Mouse (Mus musculus): ENCODE data around the gene Fam186a.
"Not testable (repeated sequence)": the region's sequence is repeated elsewhere in the genome, so short reads cannot be mapped to it uniquely, and the experiment has no call there.

Fam186a gene

DNA sequence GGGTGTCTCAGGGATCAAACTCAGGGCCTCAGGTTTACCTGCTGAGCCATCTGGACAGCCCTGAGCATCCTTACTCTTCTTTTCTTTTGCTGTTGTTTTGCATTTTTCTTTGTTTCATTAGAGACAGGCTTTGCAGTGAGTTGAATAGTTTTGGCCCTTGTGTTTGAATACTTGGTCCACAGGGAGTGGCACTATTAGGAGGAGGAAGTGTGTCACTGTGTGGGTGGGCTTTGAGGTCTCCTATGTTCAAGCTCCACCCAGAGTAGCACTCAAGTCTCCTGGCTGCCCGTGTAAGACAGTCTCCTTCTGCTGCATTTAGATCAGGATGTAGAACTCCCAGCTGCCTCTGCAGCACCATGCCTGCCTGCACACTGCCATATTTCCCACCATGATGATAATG is 32.4 kb downstream of the Fam186a start:
- peak; percentile 55 for DNase-seq (ENCODE audit: low read depth, low spot score)

DNA sequence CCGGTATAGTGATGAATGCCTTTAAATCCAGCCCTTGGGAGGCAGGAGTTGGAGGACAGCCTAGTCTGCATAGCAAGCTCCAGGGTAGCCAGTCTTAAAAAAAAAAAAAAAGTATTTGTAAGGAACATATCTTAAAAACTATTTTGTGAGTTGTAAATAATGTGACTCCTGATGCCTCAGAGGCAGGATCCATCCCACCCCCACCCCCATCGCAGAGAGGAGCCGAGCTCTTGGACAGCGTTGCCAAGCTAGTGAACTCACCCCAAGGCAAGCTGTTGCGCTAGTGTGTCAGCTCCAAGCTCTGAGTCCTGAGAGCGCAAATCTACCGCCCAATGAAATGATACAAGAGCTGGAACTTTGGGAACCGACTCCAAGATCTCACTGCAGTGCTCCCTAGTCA is 35.6 kb downstream of the Fam186a start:
- peak; percentile 40 for DNase-seq (ENCODE audit: low read depth, low spot score)

DNA sequence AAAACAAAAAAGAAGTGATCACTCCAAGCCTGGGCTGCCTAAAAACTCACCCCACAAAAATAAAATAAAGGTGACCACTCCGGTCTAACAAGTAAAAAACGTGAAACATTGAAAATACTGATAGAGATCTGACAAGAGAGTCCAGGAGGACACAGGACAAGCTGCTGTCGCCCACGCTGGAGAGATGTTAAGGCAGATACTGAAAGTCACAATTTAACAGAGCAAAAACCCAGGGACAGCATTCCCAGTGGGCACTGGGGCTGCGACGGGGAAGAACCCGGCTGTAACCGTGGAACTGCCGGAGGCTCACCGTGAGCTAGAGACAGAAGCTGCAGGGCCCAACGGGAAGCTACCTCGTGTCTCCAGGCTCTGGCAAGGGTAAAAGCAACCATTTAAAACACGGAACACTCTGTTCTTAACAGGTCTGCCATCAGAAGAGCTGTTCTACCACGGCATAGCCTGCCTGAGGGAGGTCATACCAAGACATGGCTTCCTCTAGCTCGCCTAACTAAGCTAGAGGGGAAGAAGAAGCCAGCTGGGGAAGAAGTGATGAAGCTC is 47.2 kb downstream of the Fam186a start:
- no peak for DNase-seq (ENCODE audit: low read depth, low spot score)

DNA sequence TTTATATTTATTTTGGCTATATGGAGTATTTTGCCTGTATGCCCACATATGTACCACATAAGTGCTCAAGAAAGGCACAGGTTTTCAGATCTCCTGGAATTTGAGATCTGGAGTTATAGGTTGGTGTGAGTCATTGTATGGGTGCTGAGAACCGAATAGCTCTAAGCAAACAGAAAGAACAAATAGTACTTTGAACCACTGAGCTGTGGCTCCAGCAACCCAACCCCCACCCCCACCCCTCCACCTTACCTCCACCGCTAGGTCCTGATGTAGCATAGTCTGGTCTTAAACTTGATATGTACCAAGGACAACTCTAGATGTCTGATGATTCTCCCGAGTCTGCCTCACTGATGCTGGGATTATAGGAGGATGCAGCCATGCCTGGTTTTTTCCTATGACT is 49.6 kb downstream of the Fam186a start:
- DNase-seq (ENCODE audit: low read depth, low spot score) = no peak

DNA sequence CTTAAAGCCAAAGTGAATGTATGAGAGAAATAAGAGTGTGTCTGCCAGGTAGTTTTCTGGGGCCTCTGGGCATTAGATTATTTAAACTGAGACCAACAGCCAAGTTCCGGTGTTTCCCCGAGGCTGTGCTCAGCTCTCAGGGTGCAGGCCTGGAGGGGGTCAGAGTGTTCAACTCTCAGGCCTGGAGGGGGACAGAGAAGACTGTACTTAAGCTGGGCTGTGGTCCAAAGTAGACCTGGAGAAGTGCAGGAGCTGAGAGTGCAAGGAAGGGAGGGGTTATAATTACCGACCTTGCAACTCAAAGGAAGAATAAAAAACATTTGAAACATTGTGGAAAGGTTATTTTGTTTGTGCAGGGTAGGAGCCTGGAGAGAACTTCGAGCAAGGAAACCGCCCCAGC is 52.2 kb downstream of the Fam186a start:
- no peak for DNase-seq (ENCODE audit: low read depth, low spot score)

DNA sequence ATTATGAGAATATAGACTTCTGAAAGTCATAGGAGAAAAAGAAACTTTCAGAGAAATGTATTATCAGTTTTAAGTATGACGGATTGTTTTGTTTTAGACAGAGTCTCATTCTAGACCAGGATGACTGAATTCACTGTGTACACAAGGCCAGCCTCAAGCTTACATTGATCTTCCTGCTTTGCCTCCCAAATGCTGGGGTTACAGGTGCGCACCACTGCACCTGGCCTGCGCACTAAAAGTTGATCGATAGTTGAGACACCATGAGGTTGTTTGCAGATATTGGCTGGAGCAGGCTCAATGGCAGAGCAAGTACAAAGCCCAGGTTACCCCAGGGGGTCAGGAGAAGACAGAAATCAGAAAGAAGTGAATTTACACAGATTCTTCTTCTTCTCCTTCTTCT is 55.1 kb downstream of the Fam186a start:
- DNase-seq (ENCODE audit: low read depth, low spot score) = no peak

DNA sequence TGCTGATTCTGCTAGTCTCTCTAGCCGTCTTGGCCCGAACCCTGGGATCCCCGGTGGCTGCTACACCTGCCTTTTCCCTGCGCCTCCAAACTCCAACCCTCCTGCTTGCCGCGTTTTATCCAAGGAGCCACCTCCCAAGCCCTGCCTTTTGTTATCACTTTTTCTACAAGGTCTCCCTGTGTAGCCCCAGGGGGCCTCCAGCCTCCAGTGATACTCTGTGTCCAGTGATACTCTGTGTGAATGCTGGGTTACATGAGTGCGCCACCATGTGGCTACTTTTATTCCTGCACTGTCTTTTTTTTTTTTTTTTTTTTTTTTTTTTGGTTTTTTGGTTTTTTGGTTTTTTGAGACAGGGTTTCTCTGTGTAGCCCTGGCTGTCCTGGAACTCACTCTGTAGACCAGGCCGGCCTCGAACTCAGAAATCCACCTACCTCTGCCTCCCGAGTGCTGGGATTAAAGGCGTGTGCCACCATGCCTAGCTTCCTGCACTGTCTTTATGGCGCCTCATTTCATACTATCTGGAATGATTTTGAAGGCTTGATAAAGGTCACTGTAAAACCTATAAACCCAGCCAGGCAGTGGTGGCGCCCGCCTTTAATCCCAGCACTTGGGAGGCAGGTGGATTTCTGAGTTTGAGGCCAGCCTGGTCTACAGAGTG is 57.4 kb downstream of the Fam186a start:
- peak; percentile 93 for DNase-seq (ENCODE audit: low read depth, low spot score)

DNA sequence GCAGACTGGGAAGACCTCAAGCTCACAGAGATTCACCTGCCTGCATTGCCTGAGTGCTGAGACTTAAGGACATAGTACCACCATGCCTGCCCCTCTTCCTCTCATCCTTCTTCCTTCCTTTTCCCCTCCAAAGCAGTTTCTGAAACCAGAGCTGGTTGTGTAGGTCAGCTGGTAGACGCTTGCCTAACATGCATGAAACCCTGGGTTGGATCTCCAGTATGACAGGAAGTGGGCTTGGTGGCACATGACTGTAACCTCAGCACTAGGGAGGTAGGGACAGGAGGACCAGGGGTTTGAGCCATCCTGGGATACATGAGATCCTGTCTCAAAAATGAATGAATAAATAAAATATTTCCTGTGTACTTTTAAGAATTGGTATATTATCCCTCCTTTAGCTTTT is 59.3 kb downstream of the Fam186a start:
- no peak for DNase-seq (ENCODE audit: low read depth, low spot score)

DNA sequence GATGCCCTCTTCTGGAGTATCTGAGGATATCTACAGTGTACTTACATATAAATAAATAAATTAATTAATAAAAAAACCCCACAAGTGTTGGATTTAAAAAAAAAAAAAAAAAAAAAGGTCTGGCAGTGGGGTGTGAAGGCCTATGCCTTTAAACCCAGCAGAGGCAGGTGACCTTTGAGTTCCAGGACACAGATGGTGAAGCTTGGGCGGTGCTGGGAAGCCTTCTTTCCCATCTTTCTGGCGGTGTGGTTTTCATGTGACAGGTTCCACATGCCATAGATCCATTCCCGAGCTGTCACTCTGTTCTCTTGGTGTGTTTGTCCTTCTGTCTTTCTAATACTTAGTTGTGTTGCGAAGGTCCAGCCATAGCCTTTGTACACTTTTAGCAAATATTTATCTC is 59.8 kb downstream of the Fam186a start:
- no peak for DNase-seq (ENCODE audit: low read depth, low spot score)

DNA sequence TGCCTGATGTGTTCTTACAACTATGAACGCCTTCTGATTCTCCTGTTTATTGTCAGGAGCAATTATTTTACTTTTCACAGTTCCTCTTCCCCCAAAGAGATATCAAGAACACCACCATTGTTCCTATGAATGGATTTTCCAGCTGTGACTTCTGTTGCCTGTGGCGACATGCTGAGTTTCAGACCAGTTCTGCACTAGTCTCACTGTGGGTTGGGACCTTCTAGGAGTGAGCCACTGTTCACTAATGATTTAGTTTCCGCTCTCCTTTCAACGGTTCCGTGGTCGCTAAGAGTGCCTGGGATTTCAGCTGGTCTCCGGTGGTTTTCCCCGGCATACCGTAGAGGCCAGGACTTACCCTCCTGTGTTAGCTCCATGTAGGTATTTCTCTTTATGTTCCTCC is 62.0 kb downstream of the Fam186a start:
- no peak for DNase-seq (ENCODE audit: low read depth, low spot score)

DNA sequence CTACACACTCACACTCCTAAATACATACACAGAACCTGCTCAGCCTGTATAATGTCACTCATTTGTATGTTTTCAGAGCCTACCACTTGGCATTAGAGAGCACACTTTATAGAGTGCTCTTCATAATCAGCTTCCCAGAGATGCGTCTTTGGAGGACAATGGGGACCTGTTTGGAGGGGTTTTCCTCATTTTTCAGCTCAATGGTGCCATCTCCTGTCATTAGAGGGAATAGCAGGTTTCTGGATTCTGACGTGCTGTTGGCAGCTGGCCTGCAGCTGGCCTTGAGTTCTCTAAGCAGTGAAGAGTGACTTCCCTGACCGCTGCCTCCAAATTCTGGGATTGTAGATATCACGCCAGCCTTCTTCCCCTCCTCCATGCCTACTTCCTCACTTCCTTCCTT is 62.5 kb downstream of the Fam186a start:
- peak; percentile 86 for DNase-seq (ENCODE audit: low read depth, low spot score)

DNA sequence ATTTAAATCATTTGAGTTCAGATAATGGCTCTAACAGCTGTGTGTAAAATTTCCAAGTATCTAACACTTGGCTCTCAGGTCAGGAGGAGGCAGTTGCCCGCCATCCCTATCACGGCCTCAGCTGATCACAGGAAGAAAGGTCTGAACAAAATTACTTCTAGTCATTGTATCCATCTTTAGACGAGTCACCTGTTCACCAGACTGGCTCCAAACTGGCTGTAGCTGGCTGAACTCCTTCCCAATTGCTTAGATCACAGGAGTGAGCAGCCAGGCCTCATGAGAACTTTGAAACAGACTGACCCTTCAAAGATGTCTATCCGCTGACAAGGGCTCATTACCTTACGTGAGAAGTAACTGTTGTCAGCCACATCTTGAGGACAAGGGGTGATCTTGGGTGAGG is 63.6 kb downstream of the Fam186a start:
- DNase-seq (ENCODE audit: low read depth, low spot score) = no peak

DNA sequence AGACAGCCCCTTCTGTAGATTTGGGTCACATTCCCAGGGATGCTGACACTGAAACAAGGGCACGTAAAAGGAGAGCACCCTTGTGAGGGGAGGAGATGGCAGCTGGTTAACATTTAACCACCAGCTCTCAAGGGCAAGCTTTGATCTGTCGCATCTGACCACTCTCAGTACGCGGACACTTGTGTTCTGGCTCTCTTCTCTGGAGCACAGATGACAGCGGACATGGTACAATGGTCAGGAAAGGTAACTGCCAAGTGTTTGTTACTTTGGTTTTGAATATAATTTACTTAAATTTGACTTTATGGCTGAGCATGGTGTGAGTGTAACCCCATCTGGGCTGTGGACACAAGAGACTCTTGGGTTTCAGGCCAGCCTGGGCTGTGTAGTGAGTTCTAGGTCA is 64.1 kb downstream of the Fam186a start:
- no peak for DNase-seq (ENCODE audit: low read depth, low spot score)

DNA sequence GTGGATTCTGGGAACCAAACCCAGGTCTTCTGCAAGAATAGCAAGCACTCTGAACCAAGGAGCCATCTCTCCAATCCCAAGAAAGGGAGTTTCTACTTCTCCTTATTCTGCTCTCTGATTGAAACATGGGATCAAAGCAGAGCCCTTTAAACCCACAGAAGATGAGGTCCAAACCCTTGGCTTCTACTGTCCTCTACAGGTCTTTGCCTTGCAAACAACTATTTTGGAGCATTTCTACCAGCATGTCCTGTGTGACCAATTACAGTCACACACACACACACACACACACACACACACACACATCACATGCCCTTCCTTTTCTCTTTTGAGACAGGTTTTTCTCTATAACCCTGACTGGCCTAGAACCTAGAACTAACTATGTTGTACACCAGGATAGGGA is 70.2 kb downstream of the Fam186a start:
- DNase-seq (ENCODE audit: low read depth, low spot score) = no peak

DNA sequence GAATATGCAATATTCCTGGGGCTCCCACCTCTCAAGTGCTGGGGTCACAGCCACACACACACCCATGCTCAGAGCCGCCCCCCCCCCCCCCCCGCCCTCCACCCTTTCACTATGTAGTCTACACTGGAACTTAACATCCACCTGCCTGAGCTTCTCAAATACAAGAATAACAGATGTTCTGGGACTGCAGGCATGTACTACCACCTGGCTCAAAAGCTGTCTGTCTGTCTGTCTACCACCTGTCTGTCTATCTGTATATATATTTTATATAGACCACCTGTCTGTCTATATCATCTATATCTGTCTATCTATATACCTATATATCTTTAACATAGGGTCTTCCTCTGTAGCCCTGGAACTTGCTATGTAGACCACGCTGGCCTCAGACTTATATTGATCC is 75.5 kb downstream of the Fam186a start:
- no peak for DNase-seq (ENCODE audit: low read depth, low spot score)

DNA sequence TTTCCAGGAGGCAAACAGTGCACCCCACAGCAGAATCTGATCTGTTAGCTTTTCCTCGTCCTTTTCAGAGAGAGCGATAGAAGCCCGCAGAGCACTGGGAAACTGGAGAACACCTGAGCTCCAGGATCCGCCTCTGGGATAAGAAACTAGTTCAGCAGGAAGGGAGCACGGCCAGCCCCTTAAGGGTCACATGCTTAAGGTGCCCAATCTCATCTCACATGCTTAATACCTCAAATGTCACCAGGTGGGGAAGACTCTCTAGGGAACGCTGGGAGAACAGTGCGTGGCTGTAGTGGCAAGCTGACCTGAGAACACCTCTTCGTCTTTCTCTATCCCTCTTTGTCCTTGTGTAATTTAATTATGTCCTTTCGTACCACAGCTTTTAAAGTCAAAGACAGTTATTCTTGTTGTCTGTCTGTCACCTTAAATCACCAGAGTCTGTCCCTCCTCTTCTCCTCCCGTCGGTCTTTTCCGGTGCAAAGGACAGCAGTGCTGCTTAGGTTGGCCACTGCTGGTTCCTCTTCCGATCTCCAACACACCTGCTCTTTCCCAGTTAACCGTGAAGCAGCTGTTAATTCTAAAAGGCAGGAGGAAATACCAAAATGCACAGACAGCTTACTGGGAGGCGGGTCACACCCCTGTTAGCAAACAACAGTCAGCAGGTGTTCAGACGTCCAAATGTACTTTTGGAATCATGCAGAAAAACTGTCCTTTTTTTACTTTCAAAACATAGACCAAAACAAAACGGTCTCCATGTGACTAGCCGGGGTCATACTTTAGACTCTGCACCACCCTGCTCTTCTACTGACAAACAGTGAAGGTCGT is 76.2 kb downstream of the Fam186a start:
- DNase-seq (ENCODE audit: low read depth, low spot score) = peak; percentile 47

DNA sequence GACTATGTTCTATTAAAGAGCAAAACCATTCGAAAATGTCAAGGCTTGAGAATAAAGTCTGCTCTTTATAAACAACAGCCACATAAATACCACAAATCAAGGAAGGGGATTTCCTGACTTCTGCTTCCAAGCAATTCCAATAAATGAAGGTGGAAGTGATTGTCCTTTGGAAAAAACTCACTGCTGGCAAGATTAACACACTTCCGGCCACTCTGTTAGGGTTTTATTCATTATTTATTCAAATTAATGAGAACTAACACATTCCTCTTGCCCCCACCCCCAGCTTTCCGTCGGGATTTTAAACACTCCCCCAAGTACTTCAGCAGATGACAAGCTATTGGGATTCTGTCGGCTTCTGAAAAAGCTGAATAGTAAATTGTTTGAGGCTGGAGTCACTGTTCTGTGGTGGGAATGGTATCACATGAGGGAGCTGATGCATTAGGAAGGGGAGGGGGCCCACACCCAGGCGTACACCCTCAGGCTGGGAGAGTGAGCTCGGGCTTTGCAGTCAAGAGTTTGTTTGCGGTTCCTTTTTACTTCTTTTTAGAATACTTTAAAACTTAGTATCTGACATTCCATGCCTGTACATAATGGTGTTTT is 77.5 kb downstream of the Fam186a start:
- no peak for DNase-seq (ENCODE audit: low read depth, low spot score)

DNA sequence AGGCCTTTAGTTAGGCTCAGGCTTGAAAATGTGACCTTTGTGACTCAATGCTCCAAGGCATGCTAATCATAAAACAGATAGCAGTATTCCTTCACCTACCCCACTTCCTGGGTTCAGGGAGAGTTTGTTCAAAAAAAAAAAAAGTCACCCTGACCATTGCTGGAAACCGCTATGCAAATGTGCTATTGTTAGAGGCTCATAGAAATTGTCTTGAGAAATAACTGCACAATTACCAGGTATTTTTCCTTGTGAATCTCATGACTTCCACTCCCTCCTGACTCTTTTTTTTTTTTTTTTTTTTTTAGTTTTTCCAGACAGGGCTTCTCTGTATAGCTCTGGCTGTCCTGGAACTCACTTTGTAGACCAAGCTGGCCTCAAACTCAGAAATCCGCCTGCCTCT is 79.7 kb downstream of the Fam186a start:
- not testable (repeated sequence) for DNase-seq (ENCODE audit: low read depth, low spot score)

DNA sequence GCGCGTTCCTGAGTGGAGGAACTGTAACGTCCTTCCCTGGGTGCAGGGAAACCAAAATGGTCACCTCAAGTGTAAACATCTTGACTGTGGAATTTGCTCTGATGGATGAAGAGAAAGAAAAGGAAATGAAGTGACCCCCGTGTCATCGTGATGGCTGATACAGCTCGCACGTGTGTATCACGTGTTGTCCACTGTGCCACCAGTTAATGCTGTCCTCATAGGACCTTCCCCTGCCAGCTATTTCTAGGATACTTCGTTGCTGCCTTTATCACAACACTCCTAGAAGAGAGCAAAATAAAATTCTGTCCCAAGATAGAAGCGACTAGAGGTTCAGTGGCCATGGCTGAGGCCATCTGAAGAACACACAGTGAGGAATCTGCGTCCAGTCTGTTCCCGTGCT is 82.8 kb downstream of the Fam186a start:
- no peak for DNase-seq (ENCODE audit: low read depth, low spot score)

DNA sequence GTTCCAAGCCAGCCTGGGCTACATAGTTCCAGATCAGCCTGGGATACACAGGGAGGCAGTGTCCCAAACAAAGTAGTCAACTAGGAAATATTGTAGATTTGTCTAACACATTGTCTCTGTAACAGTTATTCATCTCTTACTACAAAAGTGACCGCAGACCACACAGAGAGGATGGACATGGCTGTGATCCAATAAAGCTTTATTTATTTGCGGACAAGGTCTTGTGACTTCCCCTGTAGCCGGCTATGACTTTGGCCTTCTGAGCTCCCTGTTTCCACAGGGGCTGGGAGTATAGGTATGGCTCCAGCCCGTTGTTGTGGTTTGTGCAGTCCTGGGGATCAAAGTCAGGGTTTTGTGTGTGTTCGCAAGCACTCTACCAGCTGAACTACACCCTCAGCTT is 88.3 kb downstream of the Fam186a start:
- no peak for DNase-seq (ENCODE audit: low read depth, low spot score)

DNA sequence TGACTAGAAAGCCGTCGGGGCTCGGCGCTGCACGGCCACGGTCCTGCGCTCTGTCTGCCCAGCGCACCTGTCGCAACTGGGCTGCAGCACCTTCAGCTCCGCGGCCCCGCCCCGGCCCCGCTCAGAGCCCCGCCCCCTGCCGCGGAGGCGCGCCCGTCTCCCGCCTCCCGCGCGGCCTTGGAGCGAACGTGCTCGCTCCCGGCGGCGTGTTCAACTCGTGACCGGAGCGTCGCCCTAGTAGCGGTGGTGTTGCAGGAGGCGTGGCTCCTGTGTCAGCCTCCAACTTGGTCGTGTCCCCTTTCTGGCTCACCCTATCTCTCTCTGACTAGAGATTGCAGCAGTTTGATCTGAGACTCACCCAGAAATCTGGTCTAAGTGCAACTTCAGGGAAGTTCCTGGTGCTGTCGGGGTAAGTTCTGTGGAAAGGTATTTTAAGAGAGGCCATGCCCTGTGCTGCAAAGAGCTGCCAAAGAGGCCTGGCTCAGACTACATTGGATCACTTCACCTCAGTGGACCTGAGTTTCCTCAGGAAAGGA is 91.5 kb downstream of the Fam186a start, which contains the start of gene Lima1:
TSS of gene Lima1 (minus strand) at position 123 of the 536 bp plus-strand sequence.
- DNase-seq (ENCODE audit: low read depth, low spot score) = peak; percentile 98

DNA sequence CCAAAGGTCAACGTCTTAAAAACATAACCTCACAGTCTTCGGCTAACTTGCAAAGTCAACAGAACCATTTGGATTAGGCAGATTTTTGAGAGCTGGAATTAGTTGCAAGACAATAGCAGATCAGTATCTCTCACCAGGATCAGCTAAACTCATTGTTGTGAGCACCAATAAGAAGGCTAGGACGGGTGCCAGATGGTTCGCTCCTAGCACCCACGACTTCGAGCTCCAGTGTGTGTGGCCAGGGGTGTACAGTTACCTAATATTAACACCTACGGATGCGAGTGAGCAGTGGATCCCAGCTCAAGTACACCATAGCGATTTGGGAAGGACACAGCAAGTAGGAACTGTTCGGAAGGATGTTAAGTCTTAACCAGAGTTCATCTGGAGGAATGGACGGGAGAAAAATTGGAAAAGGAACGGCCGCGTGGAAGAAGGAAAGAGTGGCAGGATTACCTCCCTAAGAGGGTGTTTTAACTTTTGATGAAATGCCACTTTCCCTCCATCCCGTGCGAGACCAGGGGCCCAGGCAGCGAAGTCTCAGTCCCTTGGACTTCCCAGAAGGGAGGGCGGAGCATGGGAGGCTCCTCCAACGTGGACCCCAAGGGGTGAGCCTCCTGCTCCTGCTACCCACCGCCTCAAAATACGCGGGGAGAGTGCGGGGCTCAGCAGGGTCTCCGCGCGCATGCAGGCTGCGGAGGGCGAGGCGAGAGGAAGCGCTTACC is 92.1 kb downstream of the Fam186a start:
- DNase-seq (ENCODE audit: low read depth, low spot score) = peak; percentile 74
